Mouse (Mus musculus) layer of hippocampus, postnatal 14 days (tissue): ENCODE results near the gene Rab3gap2. TPM values are rescaled to one million over a fixed set of nuclear protein-coding genes. Genes with fewer than 3 reads are reported as not detected.

Experiments
- DNase-seq, 2 experiments: peaks; one replicate each; pipeline ENCODE4 v3.0.0; 2021 to 2022; ENCODE audit warnings: low spot score in 2 of 2, mixed read lengths in 1 of 2
- microRNA-seq, 2 experiments: library from miRNA; unstranded; fragments of <30 nt; microRNA quantifications; one replicate each; pipeline ENCODE4 v1.2.0; 2021
- total RNA-seq, 2 experiments: library from RNA; stranded (reverse); gene quantifications; 2 replicates each; pipeline ENCODE4 v1.2.3; 2021

Rab3gap2 gene
- total RNA-seq, 2 experiments from 2014 or later, result 58.6 to 61.6 TPM

DNA sequence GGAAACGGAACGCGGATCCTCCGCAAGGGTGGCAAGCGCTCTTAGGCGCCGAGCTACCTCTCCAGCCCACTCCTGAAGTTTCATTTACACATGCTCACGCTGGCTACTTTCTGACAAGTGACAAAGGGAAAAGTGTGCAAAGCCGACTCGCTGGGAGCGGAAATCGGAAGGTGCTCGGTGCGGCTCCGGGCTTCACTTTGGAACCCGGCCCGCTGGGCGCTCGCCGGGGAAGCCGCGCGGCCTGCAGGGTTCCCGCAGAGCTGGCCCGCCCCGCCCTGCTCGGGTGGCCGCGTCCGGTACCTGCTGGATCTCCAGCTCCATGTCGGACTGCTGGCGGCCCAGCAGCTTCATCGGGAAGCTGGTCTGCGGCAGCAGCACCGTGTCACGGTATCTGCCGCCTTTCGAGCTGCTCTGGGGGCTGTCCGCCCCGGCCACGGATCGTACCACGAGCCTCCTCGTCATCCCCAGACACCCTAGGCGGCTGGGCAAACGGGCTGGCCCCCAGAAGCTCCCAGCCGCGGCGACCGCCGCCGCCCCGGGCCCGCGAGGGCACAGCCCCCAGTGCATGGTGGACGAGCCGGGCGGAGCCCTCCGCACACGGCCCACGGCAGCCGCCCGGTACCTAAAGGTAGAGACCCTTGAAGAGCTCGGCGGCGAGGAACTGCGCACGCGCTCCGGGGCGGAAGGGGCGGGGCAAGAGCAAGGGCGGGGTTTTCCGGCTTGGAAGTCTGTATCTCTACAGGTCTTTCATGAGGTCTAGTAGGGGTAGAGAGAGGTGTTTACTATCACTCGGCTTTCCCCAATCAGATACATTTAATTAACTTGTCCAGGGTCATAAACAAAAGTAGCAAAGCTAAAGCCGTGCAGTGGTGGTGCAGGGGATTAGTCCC is 125.0 kb downstream of the Rab3gap2 start, which contains the start of gene Iars2:
Gene Iars2 (minus strand): TSS at position 676 of the 890 bp plus-strand sequence.
- peak; percentile 89 to 92 for DNase-seq

DNA sequence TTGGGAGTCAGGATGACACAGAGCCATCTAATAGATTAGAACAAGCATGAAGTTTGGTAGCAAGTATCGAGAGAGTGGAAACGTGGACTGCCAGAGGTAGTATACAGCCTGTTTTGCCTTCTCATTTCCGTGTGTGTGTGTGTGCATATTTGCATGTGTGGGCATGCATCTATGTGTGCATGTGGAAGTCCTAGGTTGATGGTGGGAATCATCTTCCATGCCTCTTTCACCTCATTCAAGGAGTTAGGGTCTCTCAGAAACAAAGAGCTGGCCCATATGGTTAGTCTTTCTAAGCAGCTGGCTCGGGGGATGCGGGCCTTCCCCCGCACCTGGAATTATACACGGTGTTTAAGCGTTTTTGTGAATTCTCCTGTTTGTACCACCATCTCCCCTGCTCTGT is 125.9 kb downstream of the Rab3gap2 start:
- no peak for DNase-seq

DNA sequence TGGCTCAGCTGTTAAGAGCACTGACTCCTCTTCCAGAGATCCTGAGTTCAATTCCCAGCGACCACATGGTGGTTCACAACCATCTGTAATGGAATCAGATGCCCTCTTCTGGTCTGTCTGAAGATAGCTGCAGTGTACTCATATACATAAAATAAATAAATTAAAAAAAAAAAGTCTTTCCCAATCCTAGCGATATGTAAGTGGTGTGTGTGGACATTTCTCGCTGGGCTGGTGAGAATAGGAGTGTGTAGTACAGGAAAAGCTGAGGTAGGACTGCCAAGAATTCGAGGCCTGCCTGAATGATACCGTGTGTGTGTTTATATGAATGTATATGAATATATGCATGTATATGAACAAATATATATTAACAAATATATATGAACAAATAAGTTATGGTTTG is 127.4 kb downstream of the Rab3gap2 start:
- DNase-seq, result no peak

DNA sequence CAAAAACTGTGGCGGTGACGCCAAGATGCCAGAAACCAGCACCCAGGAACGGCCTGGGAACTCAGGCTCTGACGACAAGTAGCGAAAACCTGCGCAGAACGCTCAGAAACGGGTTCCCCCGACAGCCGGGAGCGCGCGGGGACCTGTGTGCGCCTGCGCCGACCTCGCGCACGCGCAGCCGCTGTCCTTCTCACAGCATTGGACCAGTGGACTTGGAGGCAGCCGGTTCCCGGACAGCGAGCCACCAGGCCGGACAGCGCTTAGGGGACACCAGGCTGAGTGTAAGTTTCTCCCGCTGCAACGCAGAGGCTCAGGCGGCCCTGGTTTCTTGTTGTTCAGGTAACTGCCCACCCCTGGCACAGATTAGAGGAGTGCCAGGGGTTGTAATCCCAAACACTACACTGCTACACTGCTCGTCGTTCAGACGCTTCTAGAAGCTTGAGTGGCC is 128.1 kb downstream of the Rab3gap2 start, which contains the start of gene Bpnt1:
Gene Bpnt1 (plus strand): TSS at position 167 of the 448 bp plus-strand sequence.
- DNase-seq, result peak; percentile 83 to 92

DNA sequence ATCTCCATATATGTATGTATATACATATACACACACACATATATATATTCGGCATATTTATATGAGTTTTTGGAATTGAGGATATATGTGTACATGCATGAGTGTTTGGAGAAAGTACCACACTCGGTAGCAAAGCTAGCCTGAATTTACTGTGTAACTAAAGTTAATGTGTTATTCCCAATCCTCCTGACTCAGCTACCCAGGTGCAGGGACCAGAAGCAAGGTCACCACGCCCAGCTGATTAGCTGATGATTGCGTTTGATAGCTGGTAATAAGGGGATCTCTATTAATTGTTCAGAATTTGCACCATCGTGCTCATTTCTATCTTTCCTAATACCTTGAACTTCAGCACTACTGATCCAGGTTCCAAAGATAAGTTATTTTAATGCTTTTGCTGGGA is 129.7 kb downstream of the Rab3gap2 start:
- DNase-seq, result no peak

DNA sequence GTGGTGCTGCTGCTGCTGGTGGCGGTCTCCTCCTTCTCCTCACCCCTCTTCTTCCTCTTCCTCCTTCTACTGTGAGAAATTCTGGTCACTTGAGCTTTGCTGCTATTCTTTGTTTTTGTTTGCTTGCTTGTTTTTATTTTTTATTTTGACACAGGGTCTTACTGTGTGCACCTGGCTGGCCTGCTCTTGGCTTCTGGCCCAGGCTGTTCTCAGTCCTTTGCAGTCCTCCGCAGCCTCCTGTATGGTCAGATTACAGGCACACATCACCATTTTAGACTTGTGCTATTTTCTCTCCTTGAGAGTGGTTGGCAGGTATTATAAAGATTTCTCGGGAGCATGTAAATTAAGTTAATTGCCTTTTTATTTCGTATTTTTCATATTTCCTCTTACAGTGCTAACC is 130.2 kb downstream of the Rab3gap2 start:
- no peak for DNase-seq

DNA sequence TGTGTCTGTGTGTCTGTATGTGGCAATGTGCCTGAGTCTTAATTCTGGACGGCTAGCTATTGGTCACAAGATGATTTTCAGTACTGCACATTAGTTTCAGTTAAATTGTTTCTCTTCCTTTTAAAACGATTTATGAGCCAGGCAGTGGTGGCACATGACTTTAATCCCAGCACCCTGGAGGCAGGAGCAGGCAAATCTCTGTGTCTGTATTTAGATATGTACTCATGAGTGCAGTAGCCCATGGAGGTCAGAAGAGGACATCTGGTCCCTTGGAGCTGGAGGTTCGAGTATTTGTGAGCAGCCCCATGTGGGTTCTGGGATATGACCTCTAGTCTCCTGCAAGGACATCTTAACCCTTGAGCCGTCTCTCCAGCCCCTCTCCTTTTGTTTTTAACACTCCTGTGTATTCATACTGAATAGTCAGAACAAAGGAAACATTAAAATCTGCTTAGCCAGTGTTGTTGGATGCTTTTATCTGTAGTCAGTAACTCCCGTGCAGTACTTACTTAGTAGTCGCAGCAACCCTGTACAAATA is 131.4 kb downstream of the Rab3gap2 start:
- no peak for DNase-seq

Small RNAs within 50 kb of the gene (microRNA-seq; reads per million reads assigned to microRNA genes)
- gene Mir194-1 (0.28 to 0.68 reads per million in 2 experiments), gene Mir215 (0 to 0.68 reads per million in 2 experiments), gene Mir664 (99.4 to 110 reads per million in 2 experiments)

Other genes starting within 250 kb of the Rab3gap2 start
- gene Mark1, start 204.5 kb upstream of the Rab3gap2 start, total RNA-seq, result 10 to 100 TPM; 54.1 to 59.4 TPM
- gene Iars2, start 125.3 kb downstream of the Rab3gap2 start, total RNA-seq, result 10 to 100 TPM; 31.9 to 35.3 TPM
- gene Bpnt1, start 128.0 kb downstream of the Rab3gap2 start, total RNA-seq, result 10 to 100 TPM; 74.4 to 75.1 TPM
- 10 to 100 TPM; 79.3 to 83.3 TPM for gene Eprs, start 158.9 kb downstream of the Rab3gap2 start, total RNA-seq